Mouse (Mus musculus) neural tube, embryonic 11.5 days (tissue): ENCODE results near the gene Meaf6. TPM values are rescaled to one million over a fixed set of nuclear protein-coding genes. Genes with fewer than 3 reads are reported as not detected.

Experiments
- ATAC-seq: fragments of 200-750 bp; cut with Nextera tagmentation; 2 replicates; pipeline ENCODE4 v1.8.0; 2017; ENCODE audit warnings: moderate number of reproducible peaks, mild to moderate bottlenecking, moderate TSS enrichment, moderate library complexity; ENCODE audit not compliant: insufficient read depth, low FRiP score, low TSS enrichment
- DNase-seq: peaks from one replicate; pipeline ENCODE4 v3.0.0-alpha.2; 2015; ENCODE audit warnings: low spot score
- H3K27ac ChIP-seq: fragments of 300-500 bp; sonication (generic); 2 replicates; pipeline ENCODE4 v1.5.1; 2014; ENCODE audit warnings: low read depth, mild to moderate bottlenecking, low read length
- H3K27me3 ChIP-seq: fragments of 300-500 bp; sonication (generic); 2 replicates; pipeline ENCODE4 v1.6.1; 2014; ENCODE audit warnings: mild to moderate bottlenecking, low read length, mixed read lengths; ENCODE audit not compliant: control insufficient read depth, insufficient read depth
- H3K36me3 ChIP-seq: fragments of 300-500 bp; sonication (generic); 2 replicates; pipeline ENCODE4 v1.6.1; 2014; ENCODE audit warnings: mild to moderate bottlenecking, low read length, moderate library complexity, mixed read lengths; ENCODE audit not compliant: control insufficient read depth, insufficient read depth
- H3K4me1 ChIP-seq: fragments of 300-500 bp; sonication (generic); 2 replicates; pipeline ENCODE4 v1.6.1; 2014; ENCODE audit warnings: low read length, mixed read lengths; ENCODE audit not compliant: control insufficient read depth, insufficient read depth
- H3K4me2 ChIP-seq: fragments of 300-500 bp; sonication (generic); 2 replicates; pipeline ENCODE4 v1.6.1; 2014; ENCODE audit warnings: low read depth, mild to moderate bottlenecking, moderate library complexity
- H3K4me3 ChIP-seq: fragments of 300-500 bp; sonication (generic); 2 replicates; pipeline ENCODE4 v1.5.1; 2014; ENCODE audit warnings: low read depth, low read length
- H3K9ac ChIP-seq: fragments of 300-500 bp; sonication (generic); 2 replicates; pipeline ENCODE4 v1.6.1; 2014; ENCODE audit warnings: mild to moderate bottlenecking, low read length
- H3K9me3 ChIP-seq: fragments of 300-500 bp; sonication (generic); 2 replicates; pipeline ENCODE4 v1.6.1; 2016; ENCODE audit warnings: low read length; ENCODE audit not compliant: control insufficient read depth
- whole genome bisulfite sequencing: fragments of 180-500 bp; shearing (Covaris S2); extraction: QIAGEN DNeasy Blood & Tissue Kit; methylation state at CpG from one replicate; pipeline ENCODE4 v1.1.7; 2014; 5-methylcytosine and 5-hydroxymethylcytosine counted together
- polyA plus RNA-seq: library from polyadenylated mRNA; unstranded; fragments of >200 nt; fragmentation: Nextera tagmentation; extraction: Ambion mirVana; gene quantifications from 2 replicates; pipeline ENCODE4 v1.2.1, GENCODE M21; 2014

Gene Meaf6
- polyA plus RNA-seq, 1 experiment from 2014 or later = 102 TPM

- WGBS = 9% methylated on average over 8 of the region's 8 CpGs
- H3K36me3 ChIP-seq = peaks cover 3% of the 10 kb centered on the region; the same call in 1 of the 2 replicates
- no peak overlapping the region for H3K4me2 ChIP-seq
- H3K4me1 ChIP-seq = no peaks in the 10 kb centered on the region
- H3K27me3 ChIP-seq = no peaks in the 10 kb centered on the region
- H3K4me3 ChIP-seq = no peak overlapping the region
- DNase-seq (peak; percentile 85), ATAC-seq (no peak)
- H3K9me3 ChIP-seq = no peaks in the 10 kb centered on the region
- no peak overlapping the region for H3K9ac ChIP-seq
- no peak overlapping the region for H3K27ac ChIP-seq
These were observed 14.5 kb downstream of the Meaf6 start for GRCm38 (mm10) chr4:125099458-125099857.

GRCm38 (mm10) chr4:125101334-125101733 lies 16.4 kb downstream of the Meaf6 start:
- no peak overlapping the region for H3K9ac ChIP-seq
- DNase-seq = no peak
- H3K36me3 ChIP-seq = peaks cover 4% of the 10 kb centered on the region
- H3K4me3 ChIP-seq = no peak overlapping the region
- 78% methylated on average over 13 of the region's 13 CpGs for WGBS
- no peaks in the 10 kb centered on the region for H3K9me3 ChIP-seq
- H3K27ac ChIP-seq = no peak overlapping the region
- no peak overlapping the region for H3K4me2 ChIP-seq
- ATAC-seq = no peak
- H3K4me1 ChIP-seq = no peaks in the 10 kb centered on the region
- H3K27me3 ChIP-seq = no peaks in the 10 kb centered on the region

- Histone ChIP-seq H3K27me3 (no peaks in the 10 kb centered on the region), H3K4me3 (no peak overlapping the region), H3K27ac (no peak overlapping the region), H3K4me2 (no peak overlapping the region), H3K36me3 (peaks cover 6% of the 10 kb centered on the region), H3K9ac (no peak overlapping the region), H3K9me3 (no peaks in the 10 kb centered on the region), H3K4me1 (no peaks in the 10 kb centered on the region)
- WGBS = 92% methylated on average over 9 of the region's 9 CpGs
- DNase-seq (no peak), ATAC-seq (no peak)
These were observed 20.4 kb downstream of the Meaf6 start for GRCm38 (mm10) chr4:125105354-125105753.

- H3K4me1 ChIP-seq = peaks cover 5% of the 10 kb centered on the region; the same call in 1 of the 2 replicates
- 7% methylated on average over 6 of the region's 6 CpGs for WGBS
- no peaks in the 10 kb centered on the region for H3K9me3 ChIP-seq
- no peaks in the 10 kb centered on the region for H3K36me3 ChIP-seq
- DNase-seq = peak; percentile 82
- no peak overlapping the region for H3K27ac ChIP-seq
- ATAC-seq = peak; percentile 38; the same call in 1 of the 2 replicates
- H3K4me3 ChIP-seq = no peak overlapping the region
- no peak overlapping the region for H3K9ac ChIP-seq
- H3K27me3 ChIP-seq = no peaks in the 10 kb centered on the region
- no peak overlapping the region for H3K4me2 ChIP-seq
These were observed 29.7 kb downstream of the Meaf6 start for GRCm38 (mm10) chr4:125114638-125115037.

GRCm38 (mm10) chr4:125115081-125115480 lies 30.1 kb downstream of the Meaf6 start:
- no peaks in the 10 kb centered on the region for H3K9me3 ChIP-seq
- DNase-seq = no peak
- peaks cover 5% of the 10 kb centered on the region; the same call in 1 of the 2 replicates for H3K4me1 ChIP-seq
- no peak for ATAC-seq
- H3K27ac ChIP-seq = no peak overlapping the region
- no peak overlapping the region for H3K4me3 ChIP-seq
- H3K9ac ChIP-seq = 0 out of 2 replicates have a peak overlapping the region, but pooled peaks have one; percentile 5
- no peaks in the 10 kb centered on the region for H3K36me3 ChIP-seq
- 78% methylated on average over 4 of the region's 4 CpGs for WGBS
- no peaks in the 10 kb centered on the region for H3K27me3 ChIP-seq
- no peak overlapping the region for H3K4me2 ChIP-seq

GRCm38 (mm10) chr4:125115710-125116089 lies 30.8 kb downstream of the Meaf6 start:
- 44% methylated on average over 6 of the region's 6 CpGs for WGBS
- Histone ChIP-seq H3K36me3 (no peaks in the 10 kb centered on the region), H3K4me1 (peaks cover 5% of the 10 kb centered on the region; the same call in 1 of the 2 replicates), H3K4me3 (no peak overlapping the region), H3K27me3 (no peaks in the 10 kb centered on the region), H3K27ac (no peak overlapping the region), H3K9ac (no peak overlapping the region), H3K9me3 (no peaks in the 10 kb centered on the region), H3K4me2 (no peak overlapping the region)
- DNase-seq = no peak
- no peak for ATAC-seq

GRCm38 (mm10) chr4:125116090-125116861 lies 31.3 kb downstream of the Meaf6 start:
- Histone ChIP-seq H3K9ac (no peak overlapping the region), H3K4me3 (no peak overlapping the region), H3K36me3 (no peaks in the 10 kb centered on the region), H3K4me1 (peaks cover 5% of the 10 kb centered on the region; the same call in 1 of the 2 replicates), H3K9me3 (no peaks in the 10 kb centered on the region), H3K27ac (no peak overlapping the region), H3K27me3 (no peaks in the 10 kb centered on the region), H3K4me2 (no peak overlapping the region)
- WGBS = 76% methylated on average over 9 of the region's 9 CpGs
- no peak for ATAC-seq
- DNase-seq = no peak

GRCm38 (mm10) chr4:125116929-125117328 lies 32.0 kb downstream of the Meaf6 start:
- H3K4me1 ChIP-seq = peaks cover 5% of the 10 kb centered on the region; the same call in 1 of the 2 replicates
- H3K4me2 ChIP-seq = no peak overlapping the region
- DNase-seq = no peak
- no peaks in the 10 kb centered on the region for H3K9me3 ChIP-seq
- H3K36me3 ChIP-seq = no peaks in the 10 kb centered on the region
- ATAC-seq = no peak
- H3K27ac ChIP-seq = no peak overlapping the region
- H3K9ac ChIP-seq = no peak overlapping the region
- H3K4me3 ChIP-seq = no peak overlapping the region
- no peaks in the 10 kb centered on the region for H3K27me3 ChIP-seq
- WGBS = 87% methylated on average over 13 of the region's 13 CpGs

- WGBS = 83% methylated on average over 7 of the region's 7 CpGs
- no peak overlapping the region for H3K4me2 ChIP-seq
- H3K27me3 ChIP-seq = no peaks in the 10 kb centered on the region
- no peaks in the 10 kb centered on the region for H3K36me3 ChIP-seq
- peaks cover 7% of the 10 kb centered on the region; the same call in 1 of the 2 replicates for H3K4me1 ChIP-seq
- H3K9ac ChIP-seq = no peak overlapping the region
- no peak overlapping the region for H3K27ac ChIP-seq
- no peak overlapping the region for H3K4me3 ChIP-seq
- no peak for DNase-seq
- no peak for ATAC-seq
- no peaks in the 10 kb centered on the region for H3K9me3 ChIP-seq
These were observed 33.0 kb downstream of the Meaf6 start for GRCm38 (mm10) chr4:125117902-125118320.
